Mouse (Mus musculus) bone marrow macrophage, adult 2 months (primary cell): Measurements from ENCODE around the gene R3hdml.

Experiments
- CTCF ChIP-seq: IDR thresholded peaks from 2 replicates; pipeline ENCODE4 v1.5.1; 2012; ENCODE audit warnings: low read depth, mild to moderate bottlenecking, low read length, moderate library complexity
- POLR2A ChIP-seq: IDR thresholded peaks from 2 replicates; pipeline ENCODE4 v1.6.1; 2012; ENCODE audit warnings: mild to moderate bottlenecking, low read depth, low read length, borderline replicate concordance

DNA sequence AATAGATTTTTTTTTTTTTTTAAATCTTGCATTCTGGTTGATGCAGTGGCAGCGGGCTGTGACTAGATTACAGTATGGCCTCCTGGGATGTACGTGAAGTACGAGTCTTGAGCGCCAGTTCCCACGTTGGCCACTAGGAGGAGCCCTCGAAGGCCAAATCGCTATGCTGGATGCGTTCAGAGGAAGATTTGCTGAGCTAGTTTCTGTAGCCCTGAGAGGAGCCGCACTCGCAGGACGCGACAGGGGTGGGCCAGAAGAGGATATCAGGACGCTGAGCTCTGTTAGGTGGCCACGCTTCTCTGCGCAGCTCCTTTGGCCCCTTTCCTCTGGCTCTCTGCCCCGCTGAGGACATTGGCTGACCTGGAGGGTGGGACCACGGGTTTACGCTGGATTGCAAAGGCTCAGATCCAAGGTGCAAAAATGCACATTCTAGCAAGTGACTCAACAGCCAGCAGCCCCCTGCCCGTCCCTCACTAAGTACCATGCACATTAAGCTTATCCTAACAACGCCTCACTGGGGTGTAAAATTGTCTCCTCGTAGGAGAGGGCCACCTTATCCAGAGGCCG, 42.9 kb downstream of the R3hdml start:
- TF ChIP-seq POLR2A (no peak), CTCF (peak; percentile 94)
